Mouse (Mus musculus) left cerebral cortex, postnatal 25 days (tissue): ENCODE data around the gene Gm45062. TPM values are rescaled to one million over a fixed set of nuclear protein-coding genes. Genes with fewer than 3 reads are reported as not detected.
A peak's percentile ranks its signal among the peaks of the same experiment; 100 is the strongest.
"Not testable (repeated sequence)": the region's sequence is repeated elsewhere in the genome, so short reads cannot be mapped to it uniquely, and the experiment has no call there.

Source experiments
- DNase-seq, 2 experiments: peaks; one replicate each; pipeline ENCODE4 v3.0.0; 2022; ENCODE audit warnings: low spot score in 2 of 2, mixed read lengths in 1 of 2
- intact Hi-C: fragments of 180-260 bp; cut with DNase I; formaldehyde crosslinking; loops from one replicate; pipeline ENCODE4 v1.15.1; 2025
- total RNA-seq, 2 experiments: library from RNA; stranded (reverse); gene quantifications; 2 replicates each; pipeline ENCODE4 v1.2.3; 2021

Gene Gm45062
- total RNA-seq, 2 experiments from 2014 or later = 5.7 to 6.1 TPM

- intact Hi-C loops = no loop called here
- no peak for DNase-seq
These were observed 272.0 kb downstream of the Gm45062 start for GRCm38 (mm10) chr6:8531104-8531894.

GRCm38 (mm10) chr6:8536944-8537343 is 277.7 kb downstream of the Gm45062 start:
- intact Hi-C loops = no loop called here

GRCm38 (mm10) chr6:8541531-8541930 is 282.3 kb downstream of the Gm45062 start:
- not testable (repeated sequence) for DNase-seq

More at GRCm38 (mm10) chr6:8536944-8537343, 277.7 kb downstream of the Gm45062 start:
- DNase-seq = no peak

GRCm38 (mm10) chr6:8544822-8545221 is 285.6 kb downstream of the Gm45062 start:
- DNase-seq = no peak
- intact Hi-C loops = no loop called here

More at GRCm38 (mm10) chr6:8541531-8541930, 282.3 kb downstream of the Gm45062 start:
- intact Hi-C loops = not testable (repeated sequence)

GRCm38 (mm10) chr6:8545780-8546179 is 286.5 kb downstream of the Gm45062 start:
- DNase-seq = no peak
- intact Hi-C loops = no loop called here

GRCm38 (mm10) chr6:8551155-8551554 is 291.9 kb downstream of the Gm45062 start:
- DNase-seq = no peak
- intact Hi-C loops = no loop called here

GRCm38 (mm10) chr6:8556849-8557571 is 297.8 kb downstream of the Gm45062 start:
- DNase-seq = no peak
- intact Hi-C loops = no loop called here

GRCm38 (mm10) chr6:8560682-8561081 is 301.4 kb downstream of the Gm45062 start:
- no peak for DNase-seq
- intact Hi-C loops = no loop called here

GRCm38 (mm10) chr6:8582377-8582776 is 323.1 kb downstream of the Gm45062 start:
- intact Hi-C loops = no loop called here
- peak in 1 of 2 experiments; percentile 25 for DNase-seq

- intact Hi-C loops = no loop called here
- peak in 1 of 2 experiments; percentile 43 for DNase-seq
These were observed 324.6 kb downstream of the Gm45062 start for GRCm38 (mm10) chr6:8583892-8584291.

GRCm38 (mm10) chr6:8591665-8592064 is 332.4 kb downstream of the Gm45062 start:
- DNase-seq = no peak
- intact Hi-C loops = no loop called here

- intact Hi-C loops = no loop called here
- no peak for DNase-seq
These were observed 358.1 kb downstream of the Gm45062 start for GRCm38 (mm10) chr6:8617369-8617768.

GRCm38 (mm10) chr6:8619582-8620350 is 360.5 kb downstream of the Gm45062 start:
- DNase-seq = no peak
- intact Hi-C loops = no loop called here

- peak in 1 of 2 experiments; percentile 69 for DNase-seq
- intact Hi-C loops = no loop called here
These were observed 363.8 kb downstream of the Gm45062 start for GRCm38 (mm10) chr6:8623045-8623444.

GRCm38 (mm10) chr6:8628226-8628625 is 369.0 kb downstream of the Gm45062 start:
- intact Hi-C loops = no loop called here
- DNase-seq = no peak

GRCm38 (mm10) chr6:8628715-8629267 is 369.5 kb downstream of the Gm45062 start:
- intact Hi-C loops = no loop called here
- no peak for DNase-seq

- intact Hi-C loops = no loop called here
- no peak for DNase-seq
These were observed 371.3 kb downstream of the Gm45062 start for GRCm38 (mm10) chr6:8630531-8630930.

- intact Hi-C loops = no loop called here
- DNase-seq = no peak
These were observed 372.1 kb downstream of the Gm45062 start for GRCm38 (mm10) chr6:8631362-8631761.

- intact Hi-C loops = no loop called here
- DNase-seq = no peak
These were observed 372.9 kb downstream of the Gm45062 start for GRCm38 (mm10) chr6:8631986-8632632.
